ENCODE assay signal across 26 mouse cellular contexts in the genomic region with DNA sequence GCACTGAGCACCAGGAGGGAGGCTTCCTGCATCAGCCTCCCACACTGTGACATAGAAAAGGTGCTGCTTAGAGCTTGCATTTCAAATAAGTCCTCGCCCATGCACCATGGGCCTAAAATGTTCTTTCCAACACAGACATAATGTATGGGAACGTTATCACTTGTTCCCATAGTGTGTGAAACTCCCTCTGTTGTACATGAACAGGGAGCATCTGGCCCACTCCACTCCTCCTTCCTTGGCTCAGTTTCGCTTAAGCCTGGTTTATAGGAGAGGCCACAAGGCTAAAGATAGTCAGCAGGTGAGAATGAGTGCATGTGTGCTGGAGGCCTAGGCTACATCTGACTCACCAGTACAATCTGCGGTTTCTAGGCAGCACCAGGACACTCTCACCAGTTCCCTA.
A peak's percentile ranks its signal among the peaks of the same experiment; 100 is the strongest.
DNase-seq lines count a peak whose midpoint lies in the region; ATAC-seq and TF ChIP-seq lines count a peak whose summit lies in the region.
"Had no signal": no experiment of that assay in that cellular context is flagged by ENCODE, and none has a peak within 500 bp of the region (broad histone marks: within the 10 kb centered on the region; RNA-seq: fewer than 3 reads in every experiment).

No protein-coding gene starts in this region.

- intact Hi-C loops in heart, adult 2 months (cut with DNase I): no loop called here

- H3K9me3 ChIP-seq in forebrain, embryonic 16.5 days (ENCODE audit: control insufficient read depth, low read length): no peaks in the 10 kb centered on the region
- H3K9me3 ChIP-seq: heart, embryonic 12.5 days; limb, embryonic 13.5 days; liver, embryonic 12.5 days; midbrain, embryonic 10.5 days had no signal

- no peaks in the 10 kb centered on the region for H3K79me2 ChIP-seq in heart, adult 2 months (replicated peaks; ENCODE audit: control insufficient read depth, insufficient read depth, low read length)

- peaks cover 17% of the 10 kb centered on the region for H3K4me1 ChIP-seq in forebrain, embryonic 16.5 days (replicated peaks; ENCODE audit: control insufficient read depth, insufficient read depth, low read length)
- no peaks in the 10 kb centered on the region for H3K4me1 ChIP-seq in heart, adult 2 months (ENCODE audit: control insufficient read depth, insufficient read depth, low read length)
- H3K4me1 ChIP-seq: liver, embryonic 12.5 days had no signal

- no peak for TF ChIP-seq CTCF in heart, adult 2 months (IDR thresholded peaks at IDR 0.05)

- no peaks in the 10 kb centered on the region for H3K27me3 ChIP-seq in forebrain, embryonic 16.5 days (replicated peaks; ENCODE audit: control insufficient read depth, insufficient read depth, low read length)
- H3K27me3 ChIP-seq in heart, adult 2 months (ENCODE audit: control insufficient read depth, insufficient read depth, low read length): no peaks in the 10 kb centered on the region
- H3K27me3 ChIP-seq: heart, embryonic 12.5 days; limb, embryonic 13.5 days; liver, embryonic 12.5 days had no signal

- no peak overlapping the region for H3K4me2 ChIP-seq in forebrain, embryonic 16.5 days (ENCODE audit: low read length)
- H3K4me2 ChIP-seq: heart, embryonic 12.5 days; hindbrain, embryonic 14.5 days; limb, embryonic 13.5 days; liver, embryonic 12.5 days had no signal

- H3K4me3 ChIP-seq in forebrain, embryonic 16.5 days (replicated peaks; ENCODE audit: low read length): no peak overlapping the region
- H3K4me3 ChIP-seq in heart, adult 2 months: no peak overlapping the region
- H3K4me3 ChIP-seq: heart, embryonic 12.5 days; limb, embryonic 13.5 days; liver, embryonic 12.5 days; midbrain, embryonic 10.5 days; myocyte had no signal

- TF ChIP-seq POLR2A in heart, adult 2 months (IDR thresholded peaks at IDR 0.05; ENCODE audit: insufficient read depth, low read depth, low read length): no peak

- 81% methylated on average over 4 of the region's 4 CpGs for WGBS in forebrain, embryonic 16.5 days
- 86% methylated on average over 4 of the region's 4 CpGs for whole genome bisulfite sequencing in heart, adult 2 months

- peak; percentile 72 to 76 for DNase-seq in frontal cortex, adult 2 months (ENCODE audit: extremely low spot score in 1 of 2, low spot score in 1 of 2)
- no peak for DNase-seq in frontal cortex, postnatal 25 days (ENCODE audit: low spot score in 2 of 2)
- peak; percentile 80 for DNase-seq in right cerebral cortex, adult 18-20 months
- no peak for DNase-seq in right cerebral cortex, postnatal 10 days (ENCODE audit: low spot score in 2 of 2)
- peak; percentile 49 to 77 for DNase-seq in right cerebral cortex, postnatal 36 days (ENCODE audit: low spot score in 2 of 2)
- DNase-seq in heart, adult 2 months: no peak
- DNase-seq: cerebellum, adult 18-20 months; cerebellum, postnatal 14 days; gastrocnemius, postnatal 10 days; heart, adult 11 months; heart, postnatal 10 days; kidney, adult 18-20 months; lung, adult 18-20 months; lung, postnatal 10 days; thymus, adult 2 months; thymus, postnatal 4 days had no signal

- peak overlapping the region; percentile 64 for H3K27ac ChIP-seq in forebrain, embryonic 16.5 days (ENCODE audit: low read length)
- no peak overlapping the region for H3K27ac ChIP-seq in heart, adult 2 months
- H3K27ac ChIP-seq: hindbrain, embryonic 14.5 days; kidney, postnatal 0 days; limb, embryonic 13.5 days; liver, embryonic 12.5 days; midbrain, embryonic 10.5 days had no signal

- ATAC-seq in forebrain, embryonic 16.5 days: no peak
- ATAC-seq: inflammation-experienced regulatory T-cells, adult 6 months; liver, embryonic 12.5 days; midbrain, embryonic 16.5 days had no signal

- no peaks in the 10 kb centered on the region; the same call in 1 of the 2 replicates for H3K36me3 ChIP-seq in forebrain, embryonic 16.5 days (ENCODE audit: control insufficient read depth, insufficient read depth)
- H3K36me3 ChIP-seq in heart, adult 2 months (ENCODE audit: control insufficient read depth, insufficient read depth, low read length): no peaks in the 10 kb centered on the region
- H3K36me3 ChIP-seq: heart, embryonic 12.5 days; liver, embryonic 12.5 days had no signal

- no peak overlapping the region for H3K9ac ChIP-seq in forebrain, embryonic 16.5 days (replicated peaks; ENCODE audit: low read depth, low read length)
- H3K9ac ChIP-seq in heart, adult 2 months (ENCODE audit: low read depth, low read length): no peak overlapping the region
- H3K9ac ChIP-seq: heart, embryonic 12.5 days; hindbrain, embryonic 14.5 days; limb, embryonic 13.5 days; liver, embryonic 12.5 days had no signal

- no peak for TF ChIP-seq EP300 in heart, adult 2 months (IDR thresholded peaks at IDR 0.05; ENCODE audit: insufficient read depth, low read depth, low read length)

Comparison
In these comparisons a context has a peak if more than half of its experiments do, and no peak if none do; other contexts are left out.
1. DNase-seq: peak in frontal cortex, adult 2 months (2 of 2), right cerebral cortex, adult 18-20 months (single experiment) and right cerebral cortex, postnatal 36 days (2 of 2); none in frontal cortex, postnatal 25 days (0 of 2), right cerebral cortex, postnatal 10 days (0 of 2) and heart, adult 2 months (0 of 2).